ENCODE assay signal across 11 mouse cellular contexts in the genomic region with DNA sequence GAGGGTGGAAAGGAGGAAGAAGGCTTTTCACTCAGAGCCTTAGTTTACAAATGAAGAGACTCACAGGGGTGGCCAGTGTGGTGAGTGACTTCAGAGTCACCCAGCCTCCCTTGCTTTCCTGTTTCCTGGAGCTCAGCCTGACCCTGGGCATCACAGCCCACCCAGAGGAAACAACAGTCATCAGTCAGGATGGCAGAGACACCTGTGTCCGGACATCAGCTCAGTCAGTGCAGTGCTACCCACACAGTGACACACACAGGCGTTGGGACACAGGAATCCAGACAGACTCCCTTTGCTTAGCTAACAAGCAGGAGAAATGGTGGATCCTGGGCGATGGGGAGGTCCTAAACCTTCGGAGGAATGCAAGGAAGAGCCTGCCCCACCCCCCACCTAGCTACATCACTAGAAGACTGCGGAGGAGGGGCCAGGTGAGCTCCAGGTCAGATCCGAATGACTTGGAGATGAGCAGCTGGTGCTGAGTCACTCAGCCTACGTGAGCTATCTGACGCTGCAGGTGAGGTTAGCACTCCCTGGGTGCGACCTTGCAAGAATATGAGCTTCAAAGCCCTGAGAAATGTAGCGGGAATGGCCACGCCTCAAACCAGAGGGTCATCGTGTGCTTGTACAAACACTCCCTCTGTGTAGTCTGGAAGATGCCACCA. TPM values are rescaled to one million over a fixed set of nuclear protein-coding genes. Genes with fewer than 3 reads are reported as not detected.
DNase-seq lines count a peak whose midpoint lies in the region; ATAC-seq lines count a peak whose summit lies in the region.
"Had no signal": no experiment of that assay in that cellular context is flagged by ENCODE, and none has a peak within 500 bp of the region (broad histone marks: within the 10 kb centered on the region; RNA-seq: fewer than 3 reads in every experiment).

No protein-coding gene starts in this region.

- no peak overlapping the region for H3K27ac ChIP-seq in heart, embryonic 11.5 days (ENCODE audit: low read depth, low read length)
- peak overlapping the region; percentile 44; the same call in 1 of the 2 replicates for H3K27ac ChIP-seq in kidney, embryonic 14.5 days (ENCODE audit: low read depth, low read length)
- H3K27ac ChIP-seq: forebrain, embryonic 13.5 days had no signal

- H3K9ac ChIP-seq in heart, embryonic 11.5 days (ENCODE audit: low read depth, low read length) = peak overlapping the region; percentile 36; the same call in 1 of the 2 replicates
- no peak overlapping the region for H3K9ac ChIP-seq in kidney, embryonic 14.5 days (ENCODE audit: low read depth, low read length)
- H3K9ac ChIP-seq: forebrain, embryonic 13.5 days had no signal

- peaks cover 26% of the 10 kb centered on the region for H3K4me1 ChIP-seq in heart, embryonic 11.5 days (ENCODE audit: control insufficient read depth, insufficient read depth, low read length)
- no peaks in the 10 kb centered on the region for H3K4me1 ChIP-seq in kidney, embryonic 14.5 days (ENCODE audit: control insufficient read depth, insufficient read depth, low read length)
- H3K4me1 ChIP-seq: forebrain, embryonic 13.5 days had no signal

- intact Hi-C loops in heart, postnatal 10 days (cut with DNase I) = loop anchor here (5.0 kb wide), 1 partner anchor 33 kb away; no protein-coding TSS in a partner anchor

- H3K9me3 ChIP-seq in heart, embryonic 11.5 days (replicated peaks; ENCODE audit: control insufficient read depth, low read length) = no peaks in the 10 kb centered on the region
- no peaks in the 10 kb centered on the region for H3K9me3 ChIP-seq in kidney, embryonic 14.5 days (ENCODE audit: control insufficient read depth, low read length)
- H3K9me3 ChIP-seq: forebrain, embryonic 13.5 days had no signal

- no peaks in the 10 kb centered on the region for H3K27me3 ChIP-seq in heart, embryonic 11.5 days (ENCODE audit: control insufficient read depth, insufficient read depth, low read length)
- H3K27me3 ChIP-seq in kidney, embryonic 14.5 days (ENCODE audit: control insufficient read depth, insufficient read depth, low read length) = no peaks in the 10 kb centered on the region

- ATAC-seq in heart, embryonic 11.5 days (replicated peaks; ENCODE audit: insufficient number of reproducible peaks, low FRiP score, low TSS enrichment) = no peak
- ATAC-seq in kidney, embryonic 14.5 days (ENCODE audit: low FRiP score, low TSS enrichment) = peak; percentile 43; the same call in 1 of the 2 replicates
- ATAC-seq in activated CD4-positive, CD25-positive, alpha-beta regulatory T cell, adult 4 months = no peak
- ATAC-seq: forebrain, embryonic 13.5 days had no signal

- H3K36me3 ChIP-seq in heart, embryonic 11.5 days (ENCODE audit: control insufficient read depth, insufficient read depth, low read length) = no peaks in the 10 kb centered on the region
- H3K36me3 ChIP-seq in kidney, embryonic 14.5 days (ENCODE audit: control insufficient read depth, insufficient read depth, low read length) = no peaks in the 10 kb centered on the region

- DNase-seq in heart, postnatal 10 days = no peak
- DNase-seq in WW6 (ENCODE audit: low read depth, low spot score) = peak; percentile 83
- DNase-seq in lung, postnatal 10 days = peak; percentile 64
- DNase-seq in natural killer cell, adult 2 months (ENCODE audit: low spot score in 2 of 2) = no peak
- no peak for DNase-seq in thymus, postnatal 25 days
- DNase-seq: layer of hippocampus, postnatal 36 days; right cerebral cortex, postnatal 4 days had no signal

- H3K4me2 ChIP-seq in heart, embryonic 11.5 days = 0 out of 2 replicates have a peak overlapping the region, but pooled peaks have one; percentile 8
- no peak overlapping the region for H3K4me2 ChIP-seq in kidney, embryonic 14.5 days (replicated peaks; ENCODE audit: low read depth, low read length)
- H3K4me2 ChIP-seq: forebrain, embryonic 13.5 days had no signal

- no peak overlapping the region for H3K4me3 ChIP-seq in heart, embryonic 11.5 days (ENCODE audit: low read depth, low read length)
- no peak overlapping the region for H3K4me3 ChIP-seq in kidney, embryonic 14.5 days (ENCODE audit: low read length)
- H3K4me3 ChIP-seq: forebrain, embryonic 13.5 days had no signal

- WGBS in heart, embryonic 11.5 days (ENCODE audit: insufficient replicate concordance) = 13% methylated on average over 12 of the region's 12 CpGs
- WGBS in kidney, embryonic 14.5 days = 5% methylated on average over 12 of the region's 12 CpGs

RNA-seq across cellular contexts. Expression of a gene that starts 12.0 kb away (rescaled TPM):
- 147 TPM in 2 replicates for polyA plus RNA-seq in heart, embryonic 11.5 days (2014; fragmentation: Nextera tagmentation; extraction: Ambion mirVana)
- total RNA-seq in heart, postnatal 10 days (2021) = 10 to 100 TPM; 84.4 to 87.8 TPM
- 141 and 150 TPM in 2 replicates for polyA plus RNA-seq in kidney, embryonic 14.5 days (2014; fragmentation: Nextera tagmentation; extraction: Ambion mirVana)
- 10 to 100 TPM; 39.5 to 45.7 TPM for polyA plus RNA-seq in activated CD4-positive, CD25-positive, alpha-beta regulatory T cell, adult 4 months (2017; shearing (Covaris generic))

RNA-seq across cellular contexts. Expression of a gene that starts 12.6 kb away (rescaled TPM):
- 30.0 and 33.9 TPM in 2 replicates for polyA plus RNA-seq in heart, embryonic 11.5 days (2014; fragmentation: Nextera tagmentation; extraction: Ambion mirVana)
- total RNA-seq in heart, postnatal 10 days (2021) = 100 to 1,000 TPM in 1 of 2 experiments, 10 to 100 TPM in 1; 60.1 to 100 TPM
- 19.3 and 19.8 TPM in 2 replicates for polyA plus RNA-seq in kidney, embryonic 14.5 days (2014; fragmentation: Nextera tagmentation; extraction: Ambion mirVana)
- 10 to 100 TPM; 25.1 to 28.8 TPM for polyA plus RNA-seq in activated CD4-positive, CD25-positive, alpha-beta regulatory T cell, adult 4 months (2017; shearing (Covaris generic))

Comparison
In these comparisons a context has a peak if more than half of its experiments do, and no peak if none do; other contexts are left out.
1. DNase-seq: peak in WW6 (single experiment) and lung, postnatal 10 days (single experiment); none in heart, postnatal 10 days (0 of 2), natural killer cell, adult 2 months (0 of 2) and thymus, postnatal 25 days (single experiment).